11 mouse cellular contexts compared by ENCODE assay signal in the genomic region with DNA sequence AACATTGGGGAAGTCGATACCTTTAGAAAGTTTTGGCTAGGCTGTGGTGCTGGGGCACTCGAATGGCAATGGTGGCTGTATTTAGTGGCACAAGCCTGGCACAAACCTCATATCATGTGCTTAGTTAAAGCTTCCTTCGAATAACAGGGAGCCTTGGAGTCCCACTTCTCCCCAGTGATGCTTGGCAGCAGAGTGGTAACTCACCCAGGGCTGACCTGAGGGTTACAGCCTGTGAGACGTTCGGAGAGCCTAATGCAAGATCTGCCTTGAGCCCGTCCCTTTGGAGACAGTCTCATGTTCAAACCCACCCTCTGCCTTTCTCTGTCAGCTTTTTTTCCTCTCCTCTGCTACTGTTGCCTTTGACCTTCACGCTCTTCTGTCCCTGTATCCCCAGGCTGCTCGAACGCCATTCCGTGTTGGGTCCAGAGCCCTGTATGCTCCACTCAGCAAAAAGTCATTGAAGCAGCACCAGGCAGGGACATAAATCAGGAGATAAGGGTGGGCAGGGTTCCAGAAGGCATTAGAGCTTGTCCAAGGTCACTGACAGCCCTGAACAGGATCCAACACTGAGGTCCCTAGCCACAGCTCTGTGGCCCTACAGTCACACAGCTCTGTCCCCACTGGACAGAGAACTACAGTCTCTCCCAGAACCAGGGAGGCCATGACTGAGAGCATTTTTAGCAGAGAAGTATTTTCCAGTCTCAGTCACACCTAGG. TPM values are rescaled to one million over a fixed set of nuclear protein-coding genes. Genes with fewer than 3 reads are reported as not detected.
A peak's percentile ranks its signal among the peaks of the same experiment; 100 is the strongest.
DNase-seq lines count a peak whose midpoint lies in the region; ATAC-seq and TF ChIP-seq lines count a peak whose summit lies in the region.
"Had no signal": no experiment of that assay in that cellular context is flagged by ENCODE, and none has a peak within 500 bp of the region (broad histone marks: within the 10 kb centered on the region; RNA-seq: fewer than 3 reads in every experiment).

No protein-coding gene starts in this region.

- intact Hi-C loops in heart, postnatal 25 days (cut with DNase I): no loop called here
- intact Hi-C loops in left cerebral cortex, adult 2 months (cut with DNase I): no loop called here

- no peak overlapping the region for H3K9ac ChIP-seq in heart, embryonic 12.5 days
- no peak overlapping the region for H3K9ac ChIP-seq in kidney, embryonic 14.5 days (ENCODE audit: low read depth, low read length)
- H3K9ac ChIP-seq: midbrain, embryonic 15.5 days had no signal

- peak overlapping the region; percentile 57 for H3K27ac ChIP-seq in heart, embryonic 12.5 days (ENCODE audit: poor library complexity, severe bottlenecking)
- H3K27ac ChIP-seq in kidney, embryonic 14.5 days (ENCODE audit: low read depth, low read length): peak overlapping the region; percentile 73; the same call in 1 of the 2 replicates
- H3K27ac ChIP-seq in left cerebral cortex, adult 2 months: no peak overlapping the region
- H3K27ac ChIP-seq in limb, embryonic 10.5 days: no peak overlapping the region
- H3K27ac ChIP-seq: gastrocnemius, adult 2 months; midbrain, embryonic 15.5 days had no signal

- 0 out of 2 replicates have a peak overlapping the region, but pooled peaks have one; percentile 12 for H3K4me2 ChIP-seq in heart, embryonic 12.5 days
- H3K4me2 ChIP-seq in kidney, embryonic 14.5 days (replicated peaks; ENCODE audit: low read depth, low read length): no peak overlapping the region
- H3K4me2 ChIP-seq: midbrain, embryonic 15.5 days had no signal

- peak; percentile 33; the same call in 1 of the 2 replicates for ATAC-seq in heart, embryonic 12.5 days (ENCODE audit: insufficient number of reproducible peaks, low FRiP score)
- ATAC-seq in kidney, embryonic 14.5 days (ENCODE audit: low FRiP score, low TSS enrichment): peak; percentile 91
- ATAC-seq in megakaryocyte-erythroid progenitor cell, adult 5-6 weeks (replicated peaks; ENCODE audit: low FRiP score, low TSS enrichment, poor library complexity, severe bottlenecking): peak; percentile 31; the same call in 1 of the 2 replicates
- ATAC-seq: midbrain, embryonic 15.5 days had no signal

- 60% methylated on average over 10 of the region's 10 CpGs for WGBS in heart, embryonic 12.5 days
- WGBS in kidney, embryonic 14.5 days: 34% methylated on average over 10 of the region's 10 CpGs
- WGBS in limb, embryonic 10.5 days: 89% methylated on average over 10 of the region's 10 CpGs

- peaks cover 23% of the 10 kb centered on the region for H3K4me1 ChIP-seq in heart, embryonic 12.5 days (replicated peaks)
- peaks cover 21% of the 10 kb centered on the region for H3K4me1 ChIP-seq in kidney, embryonic 14.5 days (ENCODE audit: control insufficient read depth, insufficient read depth, low read length)
- H3K4me1 ChIP-seq in limb, embryonic 10.5 days: no peaks in the 10 kb centered on the region
- H3K4me1 ChIP-seq: midbrain, embryonic 15.5 days had no signal

- DNase-seq in heart, postnatal 25 days (ENCODE audit: low spot score): no peak
- DNase-seq in adrenal gland, postnatal 14 days: peak; percentile 92
- no peak for DNase-seq in left cerebral cortex, adult 2 months (ENCODE audit: extremely low spot score in 1 of 2, low spot score in 2 of 2)
- DNase-seq in limb, embryonic 10.5 days (ENCODE audit: low spot score): no peak
- no peak for DNase-seq in embryo, embryonic 9.5 days (ENCODE audit: extremely low spot score)
- DNase-seq: embryo, embryonic 11 days; gastrocnemius, adult 2 months had no signal

- H3K4me3 ChIP-seq in heart, embryonic 12.5 days: no peak overlapping the region
- H3K4me3 ChIP-seq in kidney, embryonic 14.5 days (ENCODE audit: low read length): no peak overlapping the region
- H3K4me3 ChIP-seq in left cerebral cortex, adult 2 months: no peak overlapping the region
- H3K4me3 ChIP-seq in limb, embryonic 10.5 days: no peak overlapping the region
- H3K4me3 ChIP-seq: gastrocnemius, adult 2 months; midbrain, embryonic 15.5 days had no signal

- H3K36me3 ChIP-seq in heart, embryonic 12.5 days: no peaks in the 10 kb centered on the region
- no peaks in the 10 kb centered on the region for H3K36me3 ChIP-seq in kidney, embryonic 14.5 days (ENCODE audit: control insufficient read depth, insufficient read depth, low read length)
- no peaks in the 10 kb centered on the region for H3K36me3 ChIP-seq in limb, embryonic 10.5 days
- H3K36me3 ChIP-seq: midbrain, embryonic 15.5 days had no signal

- no peaks in the 10 kb centered on the region for H3K9me3 ChIP-seq in heart, embryonic 12.5 days (replicated peaks)
- no peaks in the 10 kb centered on the region for H3K9me3 ChIP-seq in kidney, embryonic 14.5 days (ENCODE audit: control insufficient read depth, low read length)
- no peaks in the 10 kb centered on the region for H3K9me3 ChIP-seq in limb, embryonic 10.5 days (replicated peaks)
- H3K9me3 ChIP-seq: midbrain, embryonic 15.5 days had no signal

- TF ChIP-seq CTCF in left cerebral cortex, adult 2 months (IDR thresholded peaks at IDR 0.05): no peak

- no peaks in the 10 kb centered on the region for H3K27me3 ChIP-seq in heart, embryonic 12.5 days (replicated peaks)
- H3K27me3 ChIP-seq in kidney, embryonic 14.5 days (ENCODE audit: control insufficient read depth, insufficient read depth, low read length): no peaks in the 10 kb centered on the region
- H3K27me3 ChIP-seq in limb, embryonic 10.5 days (ENCODE audit: low read depth, poor library complexity, severe bottlenecking): no peaks in the 10 kb centered on the region
- H3K27me3 ChIP-seq: midbrain, embryonic 15.5 days had no signal

RNA-seq across cellular contexts. Expression of gene Cdkl1, which starts 9.0 kb away (rescaled TPM):
- polyA plus RNA-seq in heart, embryonic 12.5 days (2016; fragmentation: Nextera tagmentation; extraction: Ambion mirVana): 5.0 TPM in 2 replicates
- total RNA-seq in heart, postnatal 25 days (2021): 1 to 10 TPM; 4.9 to 5.9 TPM
- total RNA-seq in adrenal gland, postnatal 14 days (2021): 3.0 and 5.0 TPM in 2 replicates
- polyA plus RNA-seq in kidney, embryonic 14.5 days (2014; fragmentation: Nextera tagmentation; extraction: Ambion mirVana): 11.6 and 20.7 TPM in 2 replicates
- 0.27 and 0.57 TPM in 2 replicates for total RNA-seq in megakaryocyte-erythroid progenitor cell, adult 5-6 weeks (2014; fragmentation: Nextera tagmentation)
- total RNA-seq in megakaryocyte-erythroid progenitor cell, adult 5-6 weeks (2017): 1.2 and 2.1 TPM in 2 replicates
- total RNA-seq in left cerebral cortex, adult 2 months (2021): 10 to 100 TPM; 28.9 to 30.8 TPM
- 1.0 and 1.2 TPM in 2 replicates for polyA plus RNA-seq in limb, embryonic 10.5 days (2016; fragmentation: Nextera tagmentation; extraction: Ambion mirVana)

RNA-seq across cellular contexts. Expression of gene Atp5s, which starts 57.3 kb away (rescaled TPM):
- 31.1 and 31.2 TPM in 2 replicates for polyA plus RNA-seq in heart, embryonic 12.5 days (2016; fragmentation: Nextera tagmentation; extraction: Ambion mirVana)
- 10 to 100 TPM; 27.6 to 28.3 TPM for total RNA-seq in heart, postnatal 25 days (2021)
- 13.9 and 20.8 TPM in 2 replicates for total RNA-seq in adrenal gland, postnatal 14 days (2021)
- 29.4 and 37.6 TPM in 2 replicates for polyA plus RNA-seq in kidney, embryonic 14.5 days (2014; fragmentation: Nextera tagmentation; extraction: Ambion mirVana)
- total RNA-seq in megakaryocyte-erythroid progenitor cell, adult 5-6 weeks (2014; fragmentation: Nextera tagmentation): 35.6 and 62.7 TPM in 2 replicates
- 10.6 and 13.0 TPM in 2 replicates for total RNA-seq in megakaryocyte-erythroid progenitor cell, adult 5-6 weeks (2017)
- 10 to 100 TPM; 32.9 to 40.3 TPM for total RNA-seq in left cerebral cortex, adult 2 months (2021)
- 26.3 and 27.9 TPM in 2 replicates for polyA plus RNA-seq in limb, embryonic 10.5 days (2016; fragmentation: Nextera tagmentation; extraction: Ambion mirVana)

RNA-seq across cellular contexts. Expression of gene L2hgdh, which starts 57.4 kb away (rescaled TPM):
- 19.5 and 20.8 TPM in 2 replicates for polyA plus RNA-seq in heart, embryonic 12.5 days (2016; fragmentation: Nextera tagmentation; extraction: Ambion mirVana)
- total RNA-seq in heart, postnatal 25 days (2021): 10 to 100 TPM; 41.7 to 47.7 TPM
- total RNA-seq in adrenal gland, postnatal 14 days (2021): 21.6 and 28.3 TPM in 2 replicates
- polyA plus RNA-seq in kidney, embryonic 14.5 days (2014; fragmentation: Nextera tagmentation; extraction: Ambion mirVana): 12.6 and 19.5 TPM in 2 replicates
- 25.7 and 36.9 TPM in 2 replicates for total RNA-seq in megakaryocyte-erythroid progenitor cell, adult 5-6 weeks (2014; fragmentation: Nextera tagmentation)
- 27.9 and 54.3 TPM in 2 replicates for total RNA-seq in megakaryocyte-erythroid progenitor cell, adult 5-6 weeks (2017)
- total RNA-seq in left cerebral cortex, adult 2 months (2021): 10 to 100 TPM; 17.3 to 19.9 TPM
- 21.3 and 22.7 TPM in 2 replicates for polyA plus RNA-seq in limb, embryonic 10.5 days (2016; fragmentation: Nextera tagmentation; extraction: Ambion mirVana)

Comparison
In these comparisons a context has a peak if more than half of its experiments do, and no peak if none do; other contexts are left out.
1. ATAC-seq: peak in every context shown above with its lines; median percentile 91 in kidney, embryonic 14.5 days; 33 in heart, embryonic 12.5 days; 31 in megakaryocyte-erythroid progenitor cell, adult 5-6 weeks.
2. H3K27ac ChIP-seq: peak in heart, embryonic 12.5 days (single experiment) and kidney, embryonic 14.5 days (single experiment); none in left cerebral cortex, adult 2 months (single experiment) and limb, embryonic 10.5 days (single experiment).